Mouse (Mus musculus) small intestine, adult 2 months (tissue): ENCODE measurements around the gene Rpp25l.

ENCODE experiments used
- CTCF ChIP-seq: fragments of 200-500 bp; IDR thresholded peaks from 2 replicates; pipeline ENCODE4 v1.5.1; 2012; ENCODE audit warnings: low read depth, mild to moderate bottlenecking, control low read depth, inconsistent platforms, low read length, moderate library complexity, mixed read lengths; ENCODE audit not compliant: insufficient replicate concordance, insufficient read length; ENCODE audit errors: extremely low read depth
- POLR2A ChIP-seq: fragments of 200-500 bp; IDR thresholded peaks from 2 replicates; pipeline ENCODE4 v1.6.1; 2012; ENCODE audit warnings: low read depth, mild to moderate bottlenecking, control low read depth, inconsistent platforms, low read length, moderate library complexity

DNA sequence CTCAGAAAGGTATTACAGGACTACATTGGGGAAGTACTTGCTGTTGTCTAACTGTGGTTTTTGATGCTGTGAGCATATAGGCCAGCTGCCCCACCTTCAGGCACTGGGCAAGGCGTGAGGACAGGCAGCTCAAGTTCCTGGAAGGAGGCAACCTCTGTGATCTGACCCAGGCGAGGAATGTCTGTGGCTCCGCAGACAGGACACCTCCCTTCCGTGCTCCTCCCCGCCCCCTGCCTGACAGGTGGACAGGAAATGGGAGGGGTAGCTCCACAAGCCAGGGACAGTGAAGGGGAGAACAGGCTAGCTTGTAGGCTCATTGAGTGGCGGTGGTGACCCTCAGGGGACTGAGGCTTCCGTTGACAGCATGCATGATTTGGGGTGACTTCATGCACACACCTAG lies 48.8 kb downstream of the Rpp25l start:
- no peak for TF ChIP-seq POLR2A
- no peak for TF ChIP-seq CTCF
